Mouse (Mus musculus) cerebellum, postnatal 36 days (tissue): ENCODE data around the gene Tysnd1.

Source experiments
- DNase-seq, 2 experiments: peaks; one replicate each; pipeline ENCODE4 v3.0.0; 2021 to 2022; ENCODE audit warnings: mixed read lengths in 2 of 2

Tysnd1 gene

GRCm38 (mm10) chr10:61693563-61693962 is 1.8 kb upstream of the Tysnd1 start:
- no peak for DNase-seq

GRCm38 (mm10) chr10:61695703-61696559 is 617 bp downstream of the Tysnd1 start:
- no peak for DNase-seq

GRCm38 (mm10) chr10:61696560-61696823 is 1.2 kb downstream of the Tysnd1 start:
- peak in 1 of 2 experiments; percentile 25 for DNase-seq

- peak in 1 of 2 experiments; percentile 17 for DNase-seq
Measured at GRCm38 (mm10) chr10:61697028-61697427, 1.7 kb downstream of the Tysnd1 start.

GRCm38 (mm10) chr10:61704663-61705062 is 9.3 kb downstream of the Tysnd1 start:
- no peak for DNase-seq

GRCm38 (mm10) chr10:61706412-61707375 is 11.4 kb downstream of the Tysnd1 start:
- DNase-seq = no peak

GRCm38 (mm10) chr10:61713601-61714000 is 18.3 kb downstream of the Tysnd1 start:
- DNase-seq = no peak

- DNase-seq = no peak
Measured at GRCm38 (mm10) chr10:61714146-61714545, 18.8 kb downstream of the Tysnd1 start.

GRCm38 (mm10) chr10:61714771-61715461 is 19.6 kb downstream of the Tysnd1 start, which contains the start of gene Aifm2:
Aifm2 (plus strand) TSS chr10:61715263.
- DNase-seq = peak; percentile 30 to 40

- no peak for DNase-seq
Measured at GRCm38 (mm10) chr10:61715462-61715837, 20.1 kb downstream of the Tysnd1 start.

GRCm38 (mm10) chr10:61715996-61716864 is 20.9 kb downstream of the Tysnd1 start:
- no peak for DNase-seq

GRCm38 (mm10) chr10:61717406-61718296 is 22.3 kb downstream of the Tysnd1 start:
- no peak for DNase-seq

- no peak for DNase-seq
Measured at GRCm38 (mm10) chr10:61720331-61720730, 25.0 kb downstream of the Tysnd1 start.

- DNase-seq = no peak
Measured at GRCm38 (mm10) chr10:61722215-61722614, 26.9 kb downstream of the Tysnd1 start.

GRCm38 (mm10) chr10:61723271-61723670 is 28.0 kb downstream of the Tysnd1 start:
- DNase-seq = no peak

- DNase-seq = no peak
Measured at GRCm38 (mm10) chr10:61729181-61729580, 33.9 kb downstream of the Tysnd1 start.

GRCm38 (mm10) chr10:61730171-61730570 is 34.9 kb downstream of the Tysnd1 start:
- no peak for DNase-seq

- no peak for DNase-seq
Measured at GRCm38 (mm10) chr10:61734377-61734776, 39.1 kb downstream of the Tysnd1 start.

GRCm38 (mm10) chr10:61736671-61737078 is 41.4 kb downstream of the Tysnd1 start:
- DNase-seq = no peak

GRCm38 (mm10) chr10:61737537-61737936 is 42.2 kb downstream of the Tysnd1 start:
- DNase-seq = no peak

GRCm38 (mm10) chr10:61738126-61738525 is 42.8 kb downstream of the Tysnd1 start:
- no peak for DNase-seq
